Mouse (Mus musculus): ENCODE results near the gene Acot1. TPM values are rescaled to one million over a fixed set of nuclear protein-coding genes. Genes with fewer than 3 reads are reported as not detected.

Gene Acot1
- polyA plus RNA-seq, 1 experiment from 2014 or later: 93.9 TPM

GRCm38 (mm10) chr12:84064621-84065020 is 55.3 kb downstream of the Acot1 start:
- H3K27ac ChIP-seq (ENCODE audit: low read depth, low read length): no peak overlapping the region
- H3K27me3 ChIP-seq (ENCODE audit: control insufficient read depth, insufficient read depth, low read length): no peaks in the 10 kb centered on the region
- H3K4me3 ChIP-seq (ENCODE audit: low read depth, low read length): no peak overlapping the region
- no peak for ATAC-seq (ENCODE audit: low read depth)
- H3K4me1 ChIP-seq (ENCODE audit: control insufficient read depth, insufficient read depth, low read length): no peaks in the 10 kb centered on the region
- no peak overlapping the region for H3K4me2 ChIP-seq (ENCODE audit: low read depth, low read length)
- WGBS: 75% methylated on average over 8 of the region's 8 CpGs
- H3K36me3 ChIP-seq (ENCODE audit: control insufficient read depth, insufficient read depth, low read length): no peaks in the 10 kb centered on the region
- no peaks in the 10 kb centered on the region for H3K9me3 ChIP-seq (ENCODE audit: control insufficient read depth, low read length)
- no peak overlapping the region for H3K9ac ChIP-seq (replicated peaks; ENCODE audit: low read depth, low read length)

GRCm38 (mm10) chr12:84067752-84068151 is 58.5 kb downstream of the Acot1 start:
- no peak overlapping the region for H3K4me2 ChIP-seq (ENCODE audit: low read depth, low read length)
- 76% methylated on average over 4 of the region's 4 CpGs for WGBS
- H3K27me3 ChIP-seq (ENCODE audit: control insufficient read depth, insufficient read depth, low read length): no peaks in the 10 kb centered on the region
- no peak overlapping the region for H3K27ac ChIP-seq (ENCODE audit: low read depth, low read length)
- H3K9ac ChIP-seq (replicated peaks; ENCODE audit: low read depth, low read length): no peak overlapping the region
- H3K36me3 ChIP-seq (ENCODE audit: control insufficient read depth, insufficient read depth, low read length): no peaks in the 10 kb centered on the region
- no peaks in the 10 kb centered on the region for H3K4me1 ChIP-seq (ENCODE audit: control insufficient read depth, insufficient read depth, low read length)
- H3K4me3 ChIP-seq (ENCODE audit: low read depth, low read length): no peak overlapping the region
- no peak for ATAC-seq (ENCODE audit: low read depth)
- H3K9me3 ChIP-seq (ENCODE audit: control insufficient read depth, low read length): no peaks in the 10 kb centered on the region

Other genes with a start within 250 kb of the Acot1 start
- gene Papln, start 245.9 kb upstream of the Acot1 start, polyA plus RNA-seq (2014; fragmentation: Nextera tagmentation; extraction: Ambion mirVana): 0.20 and 0.24 TPM in 2 replicates
- 16.1 and 19.4 TPM in 2 replicates for gene Numb, start 87.6 kb upstream of the Acot1 start, polyA plus RNA-seq (2014; fragmentation: Nextera tagmentation; extraction: Ambion mirVana)
- gene Riox1, start 58.9 kb upstream of the Acot1 start, polyA plus RNA-seq (2014; fragmentation: Nextera tagmentation; extraction: Ambion mirVana): 10.5 and 12.6 TPM in 2 replicates
- gene Heatr4, start 24.6 kb upstream of the Acot1 start, polyA plus RNA-seq (2014; fragmentation: Nextera tagmentation; extraction: Ambion mirVana): not detected in 2 replicates
- gene Acot2, start 21.6 kb upstream of the Acot1 start, polyA plus RNA-seq (2014; fragmentation: Nextera tagmentation; extraction: Ambion mirVana): 11.3 and 13.7 TPM in 2 replicates
- gene Acot4, start 28.9 kb downstream of the Acot1 start, polyA plus RNA-seq (2014; fragmentation: Nextera tagmentation; extraction: Ambion mirVana): 0.47 and 0.59 TPM in 2 replicates
- gene Gm49366, start 29.4 kb downstream of the Acot1 start, polyA plus RNA-seq (2014; fragmentation: Nextera tagmentation; extraction: Ambion mirVana): not detected in 2 replicates
- 1.8 TPM in 2 replicates for gene Acot3, start 42.7 kb downstream of the Acot1 start, polyA plus RNA-seq (2014; fragmentation: Nextera tagmentation; extraction: Ambion mirVana)
- gene Acot5, start 59.8 kb downstream of the Acot1 start, polyA plus RNA-seq (2014; fragmentation: Nextera tagmentation; extraction: Ambion mirVana): 0.21 and 0.25 TPM in 2 replicates
- gene Acot6, start 91.2 kb downstream of the Acot1 start, polyA plus RNA-seq (2014; fragmentation: Nextera tagmentation; extraction: Ambion mirVana): 1.3 and 1.9 TPM in 2 replicates
- 6.8 and 6.9 TPM in 2 replicates for gene Dnal1, start 104.9 kb downstream of the Acot1 start, polyA plus RNA-seq (2014; fragmentation: Nextera tagmentation; extraction: Ambion mirVana)
- gene Pnma1, start 139.0 kb downstream of the Acot1 start, polyA plus RNA-seq (2014; fragmentation: Nextera tagmentation; extraction: Ambion mirVana): 3.4 and 3.9 TPM in 2 replicates
- gene Elmsan1, start 209.4 kb downstream of the Acot1 start, polyA plus RNA-seq (2014; fragmentation: Nextera tagmentation; extraction: Ambion mirVana): 4.2 and 4.5 TPM in 2 replicates

Data from neural tube, embryonic 14.5 days (tissue).